Mouse (Mus musculus): ENCODE measurements around the gene Tmpo. TPM values are rescaled to one million over a fixed set of nuclear protein-coding genes. Genes with fewer than 3 reads are reported as not detected.
"Not testable (repeated sequence)": the region's sequence is repeated elsewhere in the genome, so short reads cannot be mapped to it uniquely, and the experiment has no call there.

The Tmpo gene
- polyA plus RNA-seq, 1 experiment, result 24.2 TPM

GRCm38 (mm10) chr10:91187872-91188271 lies 6.8 kb upstream of the Tmpo start:
- DNase-seq (ENCODE audit: low read depth, low spot score), result no peak
- under 1% methylated on average over 15 of the region's 15 CpGs for WGBS

GRCm38 (mm10) chr10:91187349-91187748 lies 6.2 kb upstream of the Tmpo start:
- WGBS, result 44% methylated on average over 10 of the region's 10 CpGs
- no peak for DNase-seq (ENCODE audit: low read depth, low spot score)

GRCm38 (mm10) chr10:91185721-91186120 lies 4.6 kb upstream of the Tmpo start:
- DNase-seq (ENCODE audit: low read depth, low spot score), result no peak
- 55% methylated on average over 2 of the region's 2 CpGs for WGBS

- WGBS, result 73% methylated on average over 5 of the region's 5 CpGs
- DNase-seq (ENCODE audit: low read depth, low spot score), result not testable (repeated sequence)
These were observed 3.8 kb upstream of the Tmpo start for GRCm38 (mm10) chr10:91184893-91185292.

GRCm38 (mm10) chr10:91183316-91183715 lies 2.2 kb upstream of the Tmpo start:
- DNase-seq (ENCODE audit: low read depth, low spot score), result no peak
- 25% methylated on average over 3 of the region's 3 CpGs for WGBS

- under 1% methylated on average over 16 of the region's 16 CpGs for WGBS
- DNase-seq (ENCODE audit: low read depth, low spot score), result no peak
These were observed 1.3 kb upstream of the Tmpo start for GRCm38 (mm10) chr10:91182291-91182990.

- under 1% methylated on average over 69 of the region's 69 CpGs for WGBS
- DNase-seq (ENCODE audit: low read depth, low spot score), result peak; percentile 94
These were observed 560 bp upstream of the Tmpo start for GRCm38 (mm10) chr10:91181461-91182288.

GRCm38 (mm10) chr10:91180301-91180700 lies 814 bp downstream of the Tmpo start:
- no peak for DNase-seq (ENCODE audit: low read depth, low spot score)
- WGBS, result 18% methylated on average over 7 of the region's 7 CpGs

GRCm38 (mm10) chr10:91179834-91180233 lies 1.3 kb downstream of the Tmpo start:
- 16% methylated on average over 2 of the region's 2 CpGs for WGBS
- no peak for DNase-seq (ENCODE audit: low read depth, low spot score)

- DNase-seq (ENCODE audit: low read depth, low spot score), result no peak
- WGBS, result 84% methylated on average over 4 of the region's 4 CpGs
These were observed 3.9 kb downstream of the Tmpo start for GRCm38 (mm10) chr10:91177201-91177600.

GRCm38 (mm10) chr10:91172329-91173100 lies 8.6 kb downstream of the Tmpo start:
- WGBS, result 69% methylated on average over 14 of the region's 14 CpGs
- DNase-seq (ENCODE audit: low read depth, low spot score), result no peak

- under 1% methylated on average over 68 of the region's 68 CpGs for WGBS
- DNase-seq (ENCODE audit: low read depth, low spot score), result no peak
These were observed 9.4 kb downstream of the Tmpo start for GRCm38 (mm10) chr10:91171455-91172328.

- 1% methylated on average over 59 of the region's 59 CpGs for WGBS
- no peak for DNase-seq (ENCODE audit: low read depth, low spot score)
These were observed 10.1 kb downstream of the Tmpo start for GRCm38 (mm10) chr10:91171041-91171440.

GRCm38 (mm10) chr10:91170143-91170941 lies 10.8 kb downstream of the Tmpo start:
- no peak for DNase-seq (ENCODE audit: low read depth, low spot score)
- WGBS, result under 1% methylated on average over 50 of the region's 50 CpGs

- 5% methylated on average over 17 of the region's 17 CpGs for WGBS
- no peak for DNase-seq (ENCODE audit: low read depth, low spot score)
These were observed 11.6 kb downstream of the Tmpo start for GRCm38 (mm10) chr10:91169414-91170065.

- 15% methylated on average over 7 of the region's 7 CpGs for WGBS
- no peak for DNase-seq (ENCODE audit: low read depth, low spot score)
These were observed 13.8 kb downstream of the Tmpo start for GRCm38 (mm10) chr10:91167352-91167751.

- WGBS, result 21% methylated on average over 5 of the region's 5 CpGs
- DNase-seq (ENCODE audit: low read depth, low spot score), result no peak
These were observed 14.2 kb downstream of the Tmpo start for GRCm38 (mm10) chr10:91166890-91167289.

- no peak for DNase-seq (ENCODE audit: low read depth, low spot score)
These were observed 15.3 kb downstream of the Tmpo start for GRCm38 (mm10) chr10:91165850-91166249.

Data from large intestine, adult 2 months (tissue).